Mouse (Mus musculus): ENCODE measurements at regions not wholly inside any gene's neighbourhood (a gene's known extent, or its start where the extent isn't known, plus 50 kb on each side); places are given as distances from the start of the nearest gene placed in this dataset.

DNA sequence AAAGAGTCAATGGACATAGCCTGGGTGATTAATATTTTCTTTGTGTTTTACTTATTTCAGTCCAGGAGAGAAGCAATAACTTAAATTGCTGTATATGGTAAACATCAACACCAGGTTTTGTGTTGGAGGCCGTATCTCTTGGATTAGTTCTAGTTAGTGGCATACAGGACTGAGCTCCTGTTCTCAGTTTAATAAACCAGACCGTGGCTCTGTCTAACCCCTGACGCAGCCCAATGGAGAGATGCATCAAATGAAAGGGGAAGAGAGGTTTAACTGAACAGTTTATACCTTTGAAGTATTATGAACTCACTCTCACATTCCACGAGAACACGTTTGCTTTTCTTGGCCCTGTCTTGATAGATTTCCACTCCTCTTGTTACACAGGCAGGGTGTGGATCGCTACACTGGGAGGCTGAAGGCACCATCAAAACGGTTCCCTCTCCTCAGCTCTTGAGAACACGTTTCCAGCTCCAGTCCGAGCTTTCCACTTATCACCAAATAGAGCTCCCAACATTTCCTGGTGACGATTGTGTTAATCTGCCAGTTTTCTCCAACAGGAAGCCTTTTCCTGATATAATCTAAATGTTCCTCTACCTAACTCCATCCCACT is 54.0 kb upstream of the Cerkl start:
- Histone ChIP-seq H3K4me1 (ENCODE audit: control insufficient read depth, insufficient read depth, low read length) (no peaks in the 10 kb centered on the region; the same call in 1 of the 2 replicates), H3K4me3 (replicated peaks; ENCODE audit: insufficient read depth, low read depth, low read length) (no peak overlapping the region), H3K27ac (ENCODE audit: insufficient read depth, low read length) (no peak overlapping the region), H3K27me3 (ENCODE audit: control insufficient read depth, insufficient read depth, low read length) (no peaks in the 10 kb centered on the region)
- DNase-seq: no peak
- no peak for TF ChIP-seq POLR2A (IDR thresholded peaks at IDR 0.05; ENCODE audit: borderline replicate concordance, insufficient read depth, low read length)
- TF ChIP-seq CTCF (IDR thresholded peaks at IDR 0.05; ENCODE audit: borderline replicate concordance, insufficient read depth, low read depth, low read length): no peak
- WGBS: 90% methylated on average over 10 of the region's 10 CpGs

DNA sequence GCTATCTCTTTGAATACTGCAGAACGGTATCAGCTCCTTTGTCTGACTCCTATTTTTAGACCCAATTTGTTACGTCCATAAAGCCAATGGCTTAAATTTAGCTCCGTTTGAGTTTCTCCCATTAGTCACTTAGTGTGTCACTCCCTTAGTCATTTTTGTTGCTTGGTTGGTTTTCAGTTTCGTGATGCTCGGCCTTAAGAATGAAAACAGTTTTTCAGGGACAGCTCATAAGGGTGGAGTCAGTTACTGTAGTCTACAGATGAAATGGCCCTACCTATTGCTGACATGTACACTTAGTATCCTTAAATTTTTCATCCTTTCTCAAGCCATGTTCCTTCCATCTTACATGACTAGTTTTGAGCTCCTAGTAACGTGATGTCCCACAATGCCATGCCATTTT is 54.5 kb upstream of the Cerkl start:
- H3K4me1 ChIP-seq (ENCODE audit: control insufficient read depth, insufficient read depth, low read length): no peaks in the 10 kb centered on the region; the same call in 1 of the 2 replicates
- H3K27ac ChIP-seq (ENCODE audit: insufficient read depth, low read length): no peak overlapping the region
- no peak for DNase-seq
- H3K27me3 ChIP-seq (ENCODE audit: control insufficient read depth, insufficient read depth, low read length): no peaks in the 10 kb centered on the region
- TF ChIP-seq CTCF (IDR thresholded peaks at IDR 0.05; ENCODE audit: borderline replicate concordance, insufficient read depth, low read depth, low read length) (no peak), POLR2A (IDR thresholded peaks at IDR 0.05; ENCODE audit: borderline replicate concordance, insufficient read depth, low read length) (no peak)
- no peak overlapping the region for H3K4me3 ChIP-seq (replicated peaks; ENCODE audit: insufficient read depth, low read depth, low read length)
- 81% methylated on average over 6 of the region's 6 CpGs for WGBS

DNA sequence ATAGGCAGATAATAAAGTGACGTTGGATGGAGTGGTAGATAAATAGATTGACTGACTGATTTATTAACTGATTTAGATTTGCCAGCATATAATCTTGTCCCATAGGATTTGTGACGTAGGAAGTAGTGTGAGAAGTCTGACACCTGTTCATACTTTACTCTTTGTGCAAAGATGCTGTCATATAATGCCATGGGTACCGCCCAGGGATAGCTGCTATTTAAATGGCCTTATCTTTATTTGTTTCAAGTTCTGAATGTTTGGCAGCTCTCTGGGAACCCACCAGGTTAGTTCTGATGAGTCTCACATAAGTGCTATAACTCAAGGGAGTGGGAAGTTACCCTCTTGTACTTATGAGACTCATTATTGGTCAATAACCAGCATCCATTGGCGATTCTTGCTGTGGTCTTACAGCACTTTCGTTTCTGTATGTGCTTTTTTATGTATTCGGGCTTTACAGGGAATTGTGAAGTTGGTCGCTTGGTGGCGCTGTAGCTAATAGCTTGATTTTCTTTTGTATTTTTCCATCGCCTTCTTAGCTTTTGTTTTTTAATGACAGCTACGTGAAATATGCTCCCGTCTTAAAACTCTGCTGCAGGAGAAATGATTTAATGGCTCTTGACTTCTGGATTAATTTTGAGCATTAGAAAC is 55.2 kb upstream of the Cerkl start:
- 25% methylated on average over 11 of the region's 11 CpGs for WGBS
- no peak for TF ChIP-seq CTCF (IDR thresholded peaks at IDR 0.05; ENCODE audit: borderline replicate concordance, insufficient read depth, low read depth, low read length)
- no peak for TF ChIP-seq POLR2A (IDR thresholded peaks at IDR 0.05; ENCODE audit: borderline replicate concordance, insufficient read depth, low read length)
- Histone ChIP-seq H3K27ac (ENCODE audit: insufficient read depth, low read length) (no peak overlapping the region), H3K4me3 (replicated peaks; ENCODE audit: insufficient read depth, low read depth, low read length) (no peak overlapping the region), H3K4me1 (ENCODE audit: control insufficient read depth, insufficient read depth, low read length) (no peaks in the 10 kb centered on the region; the same call in 1 of the 2 replicates), H3K27me3 (ENCODE audit: control insufficient read depth, insufficient read depth, low read length) (no peaks in the 10 kb centered on the region)
- peak; percentile 70 to 80 for DNase-seq

DNA sequence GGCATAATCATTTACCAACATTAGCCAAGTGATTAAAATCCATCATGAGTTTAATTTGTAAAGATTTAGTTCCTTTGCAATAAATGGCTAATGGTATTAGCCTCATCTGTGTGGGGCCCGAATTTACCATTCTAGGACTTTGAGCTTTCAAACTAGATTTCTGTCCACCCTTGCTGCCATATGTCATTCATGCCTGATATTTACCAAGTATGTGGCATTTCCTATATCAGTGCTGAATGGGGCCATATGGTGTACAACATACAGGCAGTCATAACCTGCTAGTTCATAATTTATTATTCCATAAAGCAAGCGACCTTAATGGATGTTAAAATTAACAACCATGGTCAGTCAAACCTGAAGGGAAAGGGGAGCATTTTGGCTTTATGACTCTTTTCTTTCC is 55.8 kb upstream of the Cerkl start:
- WGBS: 47% methylated on average over 2 of the region's 2 CpGs
- TF ChIP-seq POLR2A (IDR thresholded peaks at IDR 0.05; ENCODE audit: borderline replicate concordance, insufficient read depth, low read length) (no peak), CTCF (IDR thresholded peaks at IDR 0.05; ENCODE audit: borderline replicate concordance, insufficient read depth, low read depth, low read length) (no peak)
- Histone ChIP-seq H3K27me3 (ENCODE audit: control insufficient read depth, insufficient read depth, low read length) (no peaks in the 10 kb centered on the region), H3K4me1 (ENCODE audit: control insufficient read depth, insufficient read depth, low read length) (no peaks in the 10 kb centered on the region; the same call in 1 of the 2 replicates), H3K4me3 (replicated peaks; ENCODE audit: insufficient read depth, low read depth, low read length) (no peak overlapping the region), H3K27ac (ENCODE audit: insufficient read depth, low read length) (no peak overlapping the region)
- no peak for DNase-seq

DNA sequence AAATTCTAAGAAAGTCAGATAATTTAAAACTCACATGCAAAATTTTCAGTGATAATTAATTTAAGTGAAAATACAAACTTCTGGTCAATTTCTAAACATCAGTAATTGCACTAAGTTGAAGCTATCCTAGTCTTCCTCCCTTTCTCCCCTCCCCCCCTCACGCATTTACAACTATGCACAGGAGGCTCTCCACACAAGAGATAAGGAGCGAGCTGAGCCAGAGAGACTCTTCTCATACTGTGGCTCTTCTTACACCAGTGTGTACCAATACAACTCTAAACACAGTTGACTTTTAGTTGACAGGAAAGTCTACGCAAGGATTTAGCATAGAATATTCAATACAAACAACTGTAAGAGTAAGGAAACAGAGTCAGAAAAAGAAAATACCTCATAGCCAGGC is 57.1 kb upstream of the Cerkl start:
- WGBS: 91% methylated on average over 3 of the region's 3 CpGs

DNA sequence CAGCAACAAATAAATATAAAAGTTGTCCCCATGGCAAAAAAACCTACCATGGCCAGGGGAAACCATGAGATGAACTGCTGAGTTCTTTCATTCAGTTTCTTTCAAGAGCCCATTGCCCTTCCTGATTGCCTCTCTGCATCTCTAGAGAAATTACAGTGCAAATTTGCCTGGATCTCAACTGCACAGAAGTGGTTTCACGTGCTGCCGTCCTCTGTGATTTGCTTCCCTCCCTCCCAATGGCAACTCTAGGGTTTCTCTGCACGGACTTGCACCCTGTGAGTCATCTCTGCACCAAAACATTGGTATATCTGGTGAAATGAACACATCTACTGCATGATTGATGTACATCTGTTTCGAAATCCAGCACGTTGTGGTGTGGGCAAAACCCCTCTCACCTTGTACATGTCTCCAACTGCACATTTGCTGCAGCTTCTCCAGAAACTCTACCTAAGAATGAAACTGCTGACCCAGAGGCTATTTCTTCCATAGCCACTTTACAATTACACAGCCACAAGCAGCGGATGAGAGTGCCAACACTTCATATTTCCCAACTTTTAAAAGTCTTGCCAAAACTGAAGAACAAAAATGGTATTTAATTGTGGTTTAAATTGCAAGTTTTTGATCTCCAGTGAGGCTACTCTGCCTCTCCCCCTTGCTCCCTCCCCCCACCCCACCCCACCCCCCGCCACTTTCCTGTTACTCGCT is 61.6 kb upstream of the Cerkl start:
- no peak overlapping the region for H3K4me3 ChIP-seq (replicated peaks; ENCODE audit: insufficient read depth, low read depth, low read length)
- H3K27ac ChIP-seq (ENCODE audit: insufficient read depth, low read length): no peak overlapping the region
- TF ChIP-seq POLR2A (IDR thresholded peaks at IDR 0.05; ENCODE audit: borderline replicate concordance, insufficient read depth, low read length) (no peak), CTCF (IDR thresholded peaks at IDR 0.05; ENCODE audit: borderline replicate concordance, insufficient read depth, low read depth, low read length) (no peak)
- WGBS: 89% methylated on average over 8 of the region's 8 CpGs
- no peaks in the 10 kb centered on the region for H3K4me1 ChIP-seq (ENCODE audit: control insufficient read depth, insufficient read depth, low read length)
- DNase-seq: no peak
- no peaks in the 10 kb centered on the region for H3K27me3 ChIP-seq (ENCODE audit: control insufficient read depth, insufficient read depth, low read length)

More for the DNA sequence above, 57.1 kb upstream of the Cerkl start:
- Histone ChIP-seq H3K4me1 (ENCODE audit: control insufficient read depth, insufficient read depth, low read length) (no peaks in the 10 kb centered on the region; the same call in 1 of the 2 replicates), H3K4me3 (replicated peaks; ENCODE audit: insufficient read depth, low read depth, low read length) (no peak overlapping the region), H3K27ac (ENCODE audit: insufficient read depth, low read length) (no peak overlapping the region), H3K27me3 (ENCODE audit: control insufficient read depth, insufficient read depth, low read length) (no peaks in the 10 kb centered on the region)
- DNase-seq: no peak
- TF ChIP-seq POLR2A (IDR thresholded peaks at IDR 0.05; ENCODE audit: borderline replicate concordance, insufficient read depth, low read length): no peak
- no peak for TF ChIP-seq CTCF (IDR thresholded peaks at IDR 0.05; ENCODE audit: borderline replicate concordance, insufficient read depth, low read depth, low read length)

DNA sequence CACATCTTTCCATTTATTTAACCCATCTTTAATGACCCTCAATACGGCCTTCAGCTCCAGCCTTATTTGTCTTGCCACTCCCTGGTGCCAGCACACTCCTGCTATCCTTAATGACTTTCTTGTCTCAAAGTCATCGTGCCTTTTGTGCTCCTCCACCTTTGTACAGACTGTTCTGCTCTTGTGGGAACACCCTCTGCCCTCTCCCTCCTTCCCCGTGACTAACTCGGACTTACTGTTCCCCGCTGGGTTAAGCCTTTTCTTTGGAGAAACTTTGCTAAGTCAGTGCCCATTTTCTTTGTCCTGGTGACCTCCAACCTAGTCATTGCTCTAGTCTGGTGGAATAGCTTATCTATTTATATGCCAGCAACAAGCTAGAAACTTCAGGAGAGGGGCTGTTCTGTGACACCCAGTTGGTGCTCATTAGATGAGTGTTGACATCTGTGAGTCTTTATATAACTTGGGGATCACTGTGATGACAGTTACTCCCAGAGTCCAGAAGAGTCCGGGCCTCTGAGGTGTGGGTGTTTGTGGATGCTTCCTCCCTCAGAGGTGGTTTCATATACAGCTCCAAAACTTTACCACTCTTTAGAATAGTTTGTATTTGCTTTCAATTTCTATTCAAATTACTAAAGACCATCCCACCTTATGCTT is 63.3 kb upstream of the Cerkl start:
- DNase-seq: no peak
- TF ChIP-seq POLR2A (IDR thresholded peaks at IDR 0.05; ENCODE audit: borderline replicate concordance, insufficient read depth, low read length): no peak
- TF ChIP-seq CTCF (IDR thresholded peaks at IDR 0.05; ENCODE audit: borderline replicate concordance, insufficient read depth, low read depth, low read length): no peak
- Histone ChIP-seq H3K27me3 (ENCODE audit: control insufficient read depth, insufficient read depth, low read length) (no peaks in the 10 kb centered on the region), H3K4me3 (replicated peaks; ENCODE audit: insufficient read depth, low read depth, low read length) (no peak overlapping the region), H3K4me1 (ENCODE audit: control insufficient read depth, insufficient read depth, low read length) (no peaks in the 10 kb centered on the region), H3K27ac (ENCODE audit: insufficient read depth, low read length) (no peak overlapping the region)
- 42% methylated on average over 6 of the region's 6 CpGs for WGBS
